Mouse (Mus musculus) myocyte (in vitro differentiated cells): ENCODE measurements around the gene Fam53a.

Source experiments
- E2F4 ChIP-seq: IDR thresholded peaks from one replicate; pipeline ENCODE4 v1.6.1; 2011; ENCODE audit warnings: mild to moderate bottlenecking, control low read depth, moderate library complexity; ENCODE audit not compliant: insufficient read depth
- MAX ChIP-seq: IDR thresholded peaks from one replicate; pipeline ENCODE4 v1.6.1; 2011; ENCODE audit warnings: low read depth, mild to moderate bottlenecking, control low read depth
- POLR2A ChIP-seq: IDR thresholded peaks from one replicate; pipeline ENCODE4 v1.6.1; 2011; ENCODE audit warnings: low read depth, mild to moderate bottlenecking, control low read depth, moderate library complexity; ENCODE audit not compliant: insufficient read length
- SRF ChIP-seq: IDR thresholded peaks from one replicate; pipeline ENCODE4 v1.6.1; 2011; ENCODE audit warnings: low read depth; ENCODE audit not compliant: control insufficient read depth, insufficient read length
- TCF12 ChIP-seq: IDR thresholded peaks from one replicate; pipeline ENCODE4 v1.6.1; 2011; ENCODE audit warnings: mild to moderate bottlenecking, control low read depth; ENCODE audit not compliant: poor library complexity, insufficient read depth, severe bottlenecking
- USF1 ChIP-seq: IDR thresholded peaks from one replicate; pipeline ENCODE4 v1.6.1; 2011; ENCODE audit warnings: low read depth, mild to moderate bottlenecking, control low read depth, moderate library complexity

DNA sequence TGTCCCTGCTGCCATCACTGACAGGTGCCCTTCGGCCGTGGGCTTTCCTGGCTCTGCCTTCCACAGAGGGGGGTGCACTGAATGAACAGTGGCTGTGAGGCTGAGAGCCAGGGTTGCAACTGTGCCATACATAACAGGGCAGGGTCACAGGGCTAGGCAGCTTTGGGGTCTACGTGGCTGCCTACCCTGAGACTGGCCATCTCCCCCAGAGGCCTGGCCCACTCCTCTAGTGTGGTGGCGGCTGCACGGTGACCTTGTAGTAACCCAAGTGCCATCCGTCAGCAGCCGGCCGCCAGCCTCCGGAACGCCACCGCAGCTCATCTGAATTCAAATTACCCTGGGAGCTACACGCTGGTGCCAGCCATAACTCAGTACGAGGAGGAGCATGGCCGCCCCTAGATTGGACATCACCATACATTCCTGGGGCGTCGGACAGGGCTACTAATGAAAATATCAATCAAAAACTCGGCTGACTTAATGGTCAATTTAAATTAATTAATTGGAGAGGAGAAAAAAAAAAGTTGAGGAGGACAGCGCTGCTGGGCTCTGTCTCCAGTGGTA is 41.9 kb downstream of the Fam53a start:
- TF ChIP-seq MAX = no peak
- TF ChIP-seq POLR2A = no peak
- no peak for TF ChIP-seq USF1
- no peak for TF ChIP-seq SRF
- no peak for TF ChIP-seq E2F4
- TF ChIP-seq TCF12 = no peak
